Mouse (Mus musculus) cerebral cortex, adult 2 months (tissue): Measurements from ENCODE around the gene Lrrc49.

Source experiments
- WGBS: fragments of 180-500 bp; shearing (Covaris S2); methylation state at CpG from one replicate; pipeline ENCODE4 v1.1.7; 2018; 5-methylcytosine and 5-hydroxymethylcytosine counted together

Lrrc49 gene

DNA sequence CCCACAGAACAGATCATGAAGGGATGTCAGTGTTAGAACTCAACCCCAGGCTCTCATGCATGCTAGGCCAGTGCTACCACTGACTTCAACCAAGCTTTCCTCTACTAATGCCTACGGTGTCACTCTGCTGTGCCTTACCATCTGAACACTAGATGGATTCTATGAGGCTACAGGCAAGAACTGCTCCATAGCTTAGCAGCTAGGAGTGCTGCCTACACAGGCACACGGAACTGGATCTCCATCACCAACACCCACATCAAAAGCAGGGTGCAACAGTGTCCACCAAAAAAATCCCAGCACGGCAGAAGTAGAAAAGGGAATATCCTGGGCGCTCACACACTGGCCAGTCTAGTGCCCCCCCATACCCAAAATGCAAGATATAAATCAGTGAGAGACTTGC, 11.5 kb downstream of the Lrrc49 start:
- 53% methylated on average over 4 of the region's 4 CpGs for WGBS

DNA sequence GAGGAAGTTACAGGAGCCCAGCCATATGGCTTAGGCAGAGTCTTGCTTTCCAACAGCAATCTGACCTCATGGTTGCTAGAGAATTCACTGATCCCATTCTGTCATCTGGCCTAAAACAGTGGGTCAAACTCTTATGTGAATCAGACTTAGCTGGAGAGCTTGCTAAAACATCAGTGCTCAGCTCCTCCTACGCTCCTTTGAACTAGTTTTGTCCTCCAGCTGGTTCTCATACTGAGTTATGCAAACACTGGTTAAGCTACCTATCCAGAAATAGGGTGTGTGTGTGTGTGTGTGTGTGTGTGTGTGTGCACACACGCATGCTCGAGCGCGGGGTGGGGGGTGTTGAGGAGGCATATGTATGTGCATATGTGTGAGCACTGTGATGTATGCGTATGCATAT, 15.4 kb downstream of the Lrrc49 start:
- 57% methylated on average over 6 of the region's 6 CpGs for WGBS

DNA sequence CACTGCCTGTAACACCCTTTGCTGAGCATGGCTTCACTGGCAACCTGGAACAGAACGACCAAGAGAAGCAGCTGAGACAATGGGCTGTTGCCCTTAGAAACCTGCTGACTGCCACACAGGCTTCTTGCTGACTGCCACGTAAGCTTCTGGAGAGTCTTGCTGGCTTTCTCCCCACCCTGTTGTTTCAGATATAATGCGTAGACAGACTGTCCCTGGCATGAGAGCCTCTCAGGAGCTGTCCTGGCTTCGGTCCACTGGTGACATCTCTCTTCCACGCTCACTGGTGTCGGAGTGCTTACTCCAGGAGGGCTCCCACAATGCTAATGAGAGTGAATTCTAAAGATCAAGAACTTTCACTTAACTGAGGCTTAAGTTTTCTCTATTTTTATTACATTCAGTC, 19.1 kb downstream of the Lrrc49 start:
- WGBS = 58% methylated on average over 6 of the region's 6 CpGs

DNA sequence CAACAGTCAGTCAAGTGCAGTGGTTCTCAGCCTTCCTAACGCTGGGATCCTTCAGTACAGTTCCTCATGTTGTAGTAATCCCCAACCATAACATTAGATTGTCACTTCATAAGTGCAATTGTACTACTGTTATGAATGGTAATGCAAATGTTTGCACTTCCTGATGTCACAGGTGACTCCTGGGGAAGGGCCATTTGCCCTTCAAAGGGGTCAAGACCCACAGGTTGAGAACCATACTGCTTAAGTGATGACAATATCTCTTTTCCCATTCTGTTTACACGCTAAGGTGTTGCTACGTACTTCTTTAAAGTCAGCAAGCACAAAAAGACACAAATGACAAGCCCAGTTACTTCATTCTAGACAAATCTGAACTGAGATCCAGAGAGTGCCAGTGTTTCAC, 22.4 kb downstream of the Lrrc49 start:
- WGBS = 93% methylated on average over 3 of the region's 3 CpGs

DNA sequence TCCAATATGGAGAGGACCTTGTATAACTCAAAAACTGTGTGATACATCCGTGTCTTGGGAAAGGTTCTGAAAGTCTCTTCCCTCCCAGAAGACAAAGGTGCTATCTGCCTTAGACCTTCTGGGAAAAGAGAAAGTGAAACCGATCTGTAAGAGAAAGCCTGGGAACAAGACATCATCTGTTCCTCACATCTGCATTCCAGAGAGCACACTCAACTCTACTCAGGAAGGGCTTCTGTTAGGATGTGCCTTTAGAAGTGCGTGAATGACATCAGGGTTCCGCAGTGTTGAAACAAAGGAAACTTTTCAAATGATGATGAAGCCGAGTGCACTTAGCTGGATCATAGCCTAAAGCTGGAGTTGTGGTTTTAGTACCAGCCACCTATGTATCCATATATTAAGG, 23.1 kb downstream of the Lrrc49 start:
- WGBS = 62% methylated on average over 5 of the region's 5 CpGs

DNA sequence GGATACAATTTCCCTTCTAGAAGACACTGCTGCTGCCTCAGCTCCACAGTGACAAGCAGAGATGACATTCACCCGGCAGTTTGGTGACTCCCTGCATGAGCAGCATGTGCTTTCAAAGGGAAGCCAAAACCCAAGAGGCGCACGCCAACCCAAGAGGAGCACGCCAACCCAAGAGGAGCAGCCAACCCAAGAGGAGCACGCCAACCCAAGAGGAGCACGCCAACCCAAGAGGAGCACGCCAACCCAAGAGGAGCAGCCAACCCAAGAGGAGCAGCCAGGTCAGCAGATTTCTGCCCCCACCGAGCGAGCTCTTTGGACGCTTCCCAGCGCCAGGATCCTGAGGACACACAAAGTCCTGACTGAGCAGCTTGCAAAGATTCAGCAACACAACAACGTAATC, 23.6 kb downstream of the Lrrc49 start:
- 60% methylated on average over 12 of the region's 12 CpGs for WGBS

DNA sequence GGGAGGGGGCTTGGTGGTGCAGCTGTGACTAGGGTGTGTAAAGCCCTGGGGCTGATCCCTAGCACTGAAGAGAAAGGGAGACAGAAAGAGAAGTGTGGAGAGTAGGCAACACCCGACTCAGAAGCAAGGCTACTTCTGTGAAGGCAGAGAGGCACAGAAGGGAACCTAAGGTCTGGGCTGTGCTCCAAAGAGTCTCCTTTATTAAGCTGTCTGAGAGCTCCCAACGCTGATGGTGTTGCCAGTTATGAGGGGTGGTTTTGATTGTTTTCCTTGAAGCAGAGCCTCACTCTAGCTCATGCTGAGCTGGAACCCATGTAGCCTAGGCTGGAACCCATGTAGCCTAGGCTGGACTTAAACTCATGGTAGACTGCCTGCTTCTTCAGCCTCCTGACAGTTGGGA, 25.0 kb downstream of the Lrrc49 start:
- WGBS = 24% methylated on average over 2 of the region's 2 CpGs

DNA sequence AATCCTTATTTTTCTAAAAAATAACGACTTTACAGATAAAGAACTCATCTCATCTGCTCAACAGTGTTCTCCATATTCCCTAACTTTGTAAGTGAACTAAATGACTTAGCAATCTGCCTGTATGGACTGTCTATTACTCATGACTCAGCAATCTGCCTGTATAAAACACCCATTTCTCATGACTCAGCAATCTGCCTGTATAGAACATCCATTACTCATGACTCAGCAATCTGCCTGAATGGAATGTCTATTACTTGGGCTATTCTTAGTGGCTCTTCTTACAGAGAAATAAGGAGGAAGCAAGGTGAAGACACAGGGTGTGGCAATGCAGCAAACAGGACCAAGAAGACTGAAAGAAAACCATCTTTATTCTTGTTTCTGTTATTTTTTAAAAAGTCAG, 34.8 kb downstream of the Lrrc49 start:
- 81% methylated on average over 1 of the region's 1 CpGs for WGBS

DNA sequence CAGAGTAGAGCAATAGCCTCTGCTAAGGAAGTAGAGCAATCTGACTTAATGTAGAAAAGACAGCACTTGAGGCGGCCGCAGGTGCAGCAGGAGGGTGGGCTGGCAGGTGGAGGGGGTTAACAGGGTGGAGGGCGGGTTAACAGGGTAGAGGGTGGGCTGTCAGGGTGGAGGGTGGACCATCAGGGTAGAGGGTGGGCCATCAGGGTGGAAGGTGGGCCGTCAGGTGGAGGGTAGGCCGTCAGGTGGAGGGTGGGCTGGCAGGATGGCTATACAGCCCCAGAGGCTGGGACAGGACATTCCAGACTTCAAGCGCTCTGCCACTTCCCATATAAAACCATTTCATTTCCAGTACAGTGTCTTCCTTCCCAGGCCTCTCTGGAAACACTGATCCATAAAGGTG, 37.7 kb downstream of the Lrrc49 start:
- WGBS = 82% methylated on average over 6 of the region's 6 CpGs

DNA sequence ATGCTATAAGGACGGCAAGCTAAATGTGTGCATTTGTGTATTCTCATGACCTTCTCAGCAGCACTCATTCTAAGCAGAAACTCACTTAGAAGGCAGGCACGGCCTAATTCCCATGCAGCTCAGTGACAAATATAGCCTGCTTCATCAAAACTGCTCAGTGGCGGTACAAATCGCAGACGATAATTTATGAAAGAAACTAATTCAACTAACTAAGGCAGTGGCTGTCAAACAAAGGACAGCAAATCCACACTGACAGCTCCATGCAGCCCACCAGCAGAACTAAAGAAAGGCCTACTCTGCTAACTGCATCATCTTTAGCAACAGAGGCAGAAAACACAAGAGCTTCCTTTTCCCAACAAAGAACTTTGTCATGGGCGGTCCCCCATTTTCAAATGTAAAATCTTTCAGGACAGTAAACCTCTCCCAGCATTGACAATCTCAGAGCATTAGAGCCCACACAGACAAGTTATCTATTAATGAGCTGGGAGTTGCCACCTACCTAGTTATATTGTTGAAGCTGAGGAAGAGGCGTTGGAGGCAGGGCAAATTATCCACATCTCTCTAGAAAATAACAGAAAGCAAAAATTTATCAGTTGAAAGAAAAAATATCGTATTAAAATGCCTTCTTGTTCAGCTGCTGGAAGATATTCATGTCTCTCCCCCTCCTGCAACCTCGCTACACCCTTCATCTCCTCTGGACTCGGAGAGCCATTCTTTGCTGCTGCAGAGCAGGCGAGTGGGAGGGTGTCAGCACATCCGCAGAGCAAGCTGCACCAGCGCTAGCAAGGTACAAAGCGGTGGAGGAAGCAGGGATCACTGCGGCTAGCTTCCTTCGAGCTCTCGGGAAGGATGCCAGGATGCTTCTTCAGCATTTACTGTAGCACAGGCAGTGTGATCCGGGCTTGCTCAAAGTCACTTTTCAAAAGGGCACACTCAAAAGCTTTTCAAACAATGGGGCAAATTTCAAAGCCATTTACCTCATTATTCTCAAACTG, 38.7 kb downstream of the Lrrc49 start:
- 9% methylated on average over 18 of the region's 18 CpGs for WGBS

DNA sequence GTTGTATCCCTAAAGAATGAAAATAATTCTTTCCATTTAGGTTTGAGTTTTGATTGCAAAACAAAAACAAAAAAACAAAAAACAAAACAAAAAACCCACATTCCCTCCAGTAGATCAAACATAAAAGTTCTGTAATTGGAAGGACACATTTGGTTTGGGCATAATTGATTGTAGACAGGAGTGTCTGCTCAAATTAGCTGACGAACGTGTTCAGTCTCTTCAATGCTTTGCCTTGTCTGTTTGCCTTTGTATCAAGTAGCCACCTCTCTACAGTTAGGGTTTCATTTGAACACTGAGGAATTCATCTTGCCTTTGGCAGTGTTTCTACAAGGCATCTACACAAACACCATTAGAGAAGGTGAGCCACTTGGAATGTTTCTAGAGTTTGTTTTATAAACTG, 54.4 kb downstream of the Lrrc49 start:
- WGBS = 72% methylated on average over 2 of the region's 2 CpGs

DNA sequence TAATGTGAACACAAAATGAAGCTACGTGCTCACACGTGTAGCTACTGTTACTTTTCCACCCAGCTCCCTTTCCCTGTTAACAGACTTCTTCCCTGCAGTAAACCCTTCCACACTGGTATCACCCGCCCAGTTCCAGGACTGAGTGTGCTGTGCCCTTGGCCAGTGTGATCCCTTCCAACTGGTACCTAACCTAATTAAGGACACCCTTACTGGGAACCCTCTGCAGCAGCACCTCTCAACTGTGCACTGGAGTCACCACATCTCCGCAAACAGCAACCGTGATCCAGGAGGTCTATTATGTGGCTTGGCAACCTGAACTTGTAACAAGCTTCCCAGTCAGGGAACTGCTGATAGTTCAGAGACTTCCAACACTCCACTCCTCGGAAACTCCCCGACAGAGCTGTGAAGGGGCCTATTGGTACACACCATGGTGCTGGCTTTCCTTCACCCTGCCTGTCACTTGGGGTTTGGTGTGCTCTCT, 61.6 kb downstream of the Lrrc49 start:
- 34% methylated on average over 7 of the region's 7 CpGs for WGBS

DNA sequence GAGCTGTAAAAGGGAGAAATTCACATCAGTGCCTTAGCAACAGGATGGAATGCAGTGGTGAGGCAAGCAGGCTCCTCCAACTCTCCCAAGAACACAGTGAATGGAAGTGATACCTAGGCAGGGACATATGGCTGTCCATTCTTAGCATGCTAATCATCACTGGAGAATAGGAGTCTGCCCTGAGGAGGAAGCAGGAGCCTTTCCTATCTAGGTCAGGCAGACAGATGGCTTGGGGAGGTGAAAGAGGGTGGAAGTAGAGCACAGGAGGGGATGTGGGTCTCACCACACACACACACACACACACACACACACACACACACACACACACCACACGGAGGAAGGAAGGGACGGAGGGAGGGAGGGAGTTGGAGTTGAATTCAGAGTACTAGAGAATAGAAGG, 62.1 kb downstream of the Lrrc49 start:
- 20% methylated on average over 1 of the region's 2 CpGs for WGBS

DNA sequence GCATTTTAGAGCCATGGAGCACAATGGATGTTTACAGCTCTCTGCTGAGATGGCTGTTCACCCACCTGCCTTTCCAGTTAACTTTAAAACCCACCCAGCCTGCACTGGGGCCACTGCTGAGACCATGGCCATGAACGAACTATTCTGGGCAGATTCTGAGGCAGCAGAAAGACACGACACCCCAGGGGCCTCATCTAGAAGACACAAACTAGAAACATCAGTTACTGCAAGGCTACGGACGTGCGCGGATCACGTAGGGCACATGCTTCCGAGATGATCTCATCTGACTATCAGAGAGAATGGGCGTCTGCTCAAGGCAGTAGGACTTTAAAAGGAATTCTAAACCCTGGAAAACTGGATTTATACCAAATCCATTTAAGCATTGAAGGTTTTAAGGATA, 71.0 kb downstream of the Lrrc49 start:
- 35% methylated on average over 9 of the region's 9 CpGs for WGBS

DNA sequence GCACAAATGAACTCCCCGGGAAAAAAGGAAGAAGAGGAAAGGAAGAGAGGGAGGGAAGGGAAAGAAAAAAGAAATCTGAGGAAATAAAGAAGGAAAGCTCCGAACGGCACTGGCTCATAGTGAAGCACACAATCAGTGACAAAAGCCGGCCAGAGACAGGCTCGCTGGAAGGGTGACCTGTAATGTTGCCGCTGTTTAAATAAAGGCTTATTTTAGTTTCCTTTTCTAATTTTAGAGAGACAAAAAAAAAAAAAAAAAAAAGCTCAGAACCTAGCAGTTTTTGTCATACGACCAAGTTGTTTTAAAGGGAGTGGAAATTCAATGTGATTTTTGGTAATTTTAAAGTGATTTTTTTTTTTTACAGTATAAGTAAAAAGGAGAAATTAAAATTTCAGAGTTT, 71.6 kb downstream of the Lrrc49 start:
- WGBS = 27% methylated on average over 7 of the region's 7 CpGs

DNA sequence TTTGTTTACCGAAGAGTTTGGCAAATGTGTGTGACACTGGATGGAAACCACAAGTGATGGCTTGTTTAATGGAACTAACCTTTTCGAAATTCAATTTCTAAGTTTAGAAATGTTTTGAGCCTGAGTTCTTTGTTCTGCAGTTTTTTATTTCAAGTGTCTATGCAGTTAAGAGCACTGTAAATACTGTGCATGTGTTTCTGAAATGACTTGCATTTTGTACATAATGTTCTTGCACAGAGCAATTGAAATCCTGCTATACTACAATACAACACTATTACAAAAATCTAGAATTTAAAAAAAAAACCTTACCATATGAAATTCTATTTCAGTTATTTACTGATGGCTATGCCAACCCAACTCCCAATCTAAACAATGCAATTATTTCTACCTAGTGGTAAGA, 75.7 kb downstream of the Lrrc49 start:
- 59% methylated on average over 2 of the region's 2 CpGs for WGBS

DNA sequence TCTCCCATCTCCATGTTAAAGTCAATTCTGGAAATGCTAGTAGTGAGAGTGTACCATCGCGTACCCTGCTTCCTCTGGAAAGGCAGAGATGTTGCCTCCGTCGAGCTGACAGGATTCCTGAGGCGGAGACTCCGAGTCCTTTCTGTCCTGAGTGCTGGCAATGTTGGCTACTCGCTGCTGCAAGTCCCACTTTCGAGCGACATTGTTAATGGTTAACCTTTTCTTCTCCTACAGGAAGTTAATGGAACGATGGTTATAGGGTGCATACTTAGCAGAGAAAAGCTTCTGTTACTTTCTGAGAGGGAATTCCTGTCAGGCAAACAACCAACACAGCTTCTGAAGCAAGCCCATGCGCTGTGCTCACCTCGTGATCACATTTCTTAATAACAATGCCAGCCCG, 77.8 kb downstream of the Lrrc49 start:
- WGBS = 76% methylated on average over 13 of the region's 13 CpGs

DNA sequence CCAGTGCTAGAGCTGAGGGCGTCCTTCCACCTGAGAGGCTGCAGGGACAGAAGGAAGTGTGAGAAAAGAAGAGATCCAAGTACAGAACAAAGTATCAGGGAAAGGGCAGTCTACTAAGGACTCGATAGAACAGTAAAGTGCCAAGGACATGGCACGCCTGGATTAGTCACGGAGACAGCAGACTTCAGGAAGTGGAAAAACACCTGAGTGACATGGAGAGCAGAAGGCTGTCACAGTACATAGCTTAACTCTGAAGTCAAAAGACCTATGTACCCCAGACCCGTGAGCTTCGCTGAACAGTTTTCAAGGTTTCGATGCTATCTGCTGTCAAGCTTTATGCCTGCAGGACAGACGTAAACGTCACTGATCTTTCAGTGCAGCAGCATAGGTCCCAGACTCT, 79.1 kb downstream of the Lrrc49 start:
- WGBS = 94% methylated on average over 9 of the region's 9 CpGs

DNA sequence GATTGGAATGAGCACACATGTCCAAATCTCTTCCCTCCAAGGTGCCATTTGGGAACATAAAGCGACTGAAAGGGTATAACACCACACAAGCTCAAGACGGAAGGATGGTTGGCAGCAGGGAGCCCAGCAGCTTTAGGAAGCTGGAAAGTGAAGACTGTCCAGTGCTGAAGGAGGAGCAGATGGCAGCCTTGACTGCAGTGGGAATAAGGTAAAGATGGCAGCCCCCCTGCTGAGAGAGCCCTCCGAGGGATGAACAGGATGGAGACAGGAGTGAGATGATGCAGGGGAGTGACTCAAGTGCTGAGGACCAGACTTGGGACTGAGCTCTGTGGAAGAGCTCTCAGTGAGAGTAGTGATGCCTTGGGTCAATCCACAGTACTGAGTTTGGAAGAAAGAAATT, 79.9 kb downstream of the Lrrc49 start:
- 82% methylated on average over 3 of the region's 3 CpGs for WGBS

DNA sequence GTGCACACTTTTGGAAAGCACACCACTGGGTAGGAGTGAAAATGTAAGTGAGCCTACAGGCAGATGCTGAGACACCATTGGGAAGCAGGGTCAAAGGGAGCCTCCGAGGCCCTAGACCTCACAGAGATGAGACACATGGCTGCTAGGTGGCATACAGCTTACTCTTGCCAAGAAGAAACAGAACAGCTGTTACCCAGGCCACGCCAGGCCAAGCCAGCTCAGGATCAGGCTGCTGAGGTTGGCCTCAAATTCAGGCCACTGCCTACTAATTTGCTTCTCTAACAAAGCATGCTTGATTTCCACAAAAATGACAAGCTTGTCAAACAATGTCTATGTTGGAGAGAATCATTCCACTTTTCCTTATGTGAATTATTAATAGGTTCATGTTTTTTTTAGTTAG, 83.0 kb downstream of the Lrrc49 start:
- WGBS = 61% methylated on average over 2 of the region's 2 CpGs

DNA sequence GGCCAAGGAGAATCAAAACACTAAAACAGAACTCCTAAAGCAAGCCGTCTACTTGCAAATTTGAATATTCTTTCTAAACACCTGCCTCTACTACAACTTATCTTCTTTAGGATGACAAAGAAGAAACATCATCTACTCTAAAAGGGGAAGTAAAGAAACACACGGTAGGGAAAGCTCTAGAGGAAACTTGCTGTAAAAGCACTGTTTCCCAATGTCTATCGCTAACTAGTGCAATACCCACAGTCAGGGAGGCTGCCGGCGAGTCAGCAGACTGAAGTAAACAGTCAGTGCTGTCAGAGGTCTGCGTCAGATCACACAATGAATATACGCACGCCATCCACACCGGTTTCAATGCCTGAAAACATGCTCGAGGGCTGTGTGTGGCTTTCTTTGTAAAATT, 86.0 kb downstream of the Lrrc49 start:
- WGBS = 76% methylated on average over 10 of the region's 10 CpGs

DNA sequence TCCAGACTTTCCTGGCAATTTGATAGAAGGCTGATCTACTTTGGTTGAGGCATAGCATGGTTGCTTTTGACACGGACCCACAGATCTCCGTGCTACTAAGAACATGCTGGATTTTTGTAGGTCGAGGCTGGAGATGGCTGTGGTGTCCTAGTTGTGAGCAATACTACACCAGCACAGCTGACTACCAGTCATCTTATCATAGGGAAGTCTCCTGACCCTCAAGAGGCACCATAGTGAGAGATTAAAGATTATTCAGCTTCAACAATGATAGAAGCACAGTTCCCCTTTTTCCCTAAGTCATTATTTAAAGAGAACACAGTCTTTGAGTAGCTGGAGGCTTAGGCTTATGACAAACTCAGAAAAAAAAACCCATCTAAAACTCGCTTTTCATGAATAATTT, 87.7 kb downstream of the Lrrc49 start:
- WGBS = 79% methylated on average over 4 of the region's 4 CpGs

DNA sequence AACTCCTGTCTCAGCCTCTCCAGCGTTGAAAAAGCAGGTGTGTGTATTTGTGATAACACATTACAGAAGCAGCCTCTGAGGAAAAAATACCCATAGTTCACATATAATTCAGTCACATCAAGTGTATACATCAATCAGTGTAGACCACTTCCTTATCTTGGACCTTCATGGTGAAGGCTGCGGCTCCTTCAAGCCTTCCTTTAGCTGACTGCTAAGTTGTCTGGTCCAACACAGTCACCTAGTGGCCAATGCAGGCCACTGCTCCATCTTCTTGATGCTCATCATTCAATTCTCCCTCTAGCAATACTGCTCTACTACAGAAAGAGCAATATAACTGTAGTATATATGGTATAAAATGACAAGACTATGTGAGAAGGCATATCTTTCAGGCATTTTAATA, 88.5 kb downstream of the Lrrc49 start:
- 60% methylated on average over 2 of the region's 2 CpGs for WGBS

DNA sequence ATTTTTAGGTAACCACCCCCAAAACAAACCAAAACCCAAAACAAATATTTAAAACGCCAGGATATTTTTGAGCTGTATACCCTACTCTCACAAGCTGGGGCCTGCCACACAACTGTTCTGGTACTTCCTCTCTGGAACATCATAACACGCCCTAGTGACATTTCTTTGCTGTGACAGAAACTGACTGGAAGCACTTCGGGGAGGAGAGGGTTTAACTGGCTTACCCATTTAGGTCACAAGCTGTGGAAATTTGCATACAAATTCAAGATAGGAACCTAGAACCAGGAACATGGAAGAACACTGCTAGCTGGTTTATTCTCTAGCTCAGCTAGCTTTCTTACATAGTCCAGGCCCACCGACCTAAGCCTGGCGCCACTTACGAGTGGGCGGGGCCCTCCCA, 92.6 kb downstream of the Lrrc49 start:
- 64% methylated on average over 7 of the region's 7 CpGs for WGBS
